Mouse (Mus musculus): ENCODE measurements around the gene Pitpnc1. TPM values are rescaled to one million over a fixed set of nuclear protein-coding genes. Genes with fewer than 3 reads are reported as not detected.

The Pitpnc1 gene
- polyA plus RNA-seq, 1 experiment: 14.0 TPM

- TF ChIP-seq CTCF (IDR thresholded peaks at IDR 0.05; ENCODE audit: control insufficient read depth, insufficient read depth, low read length) (no peak), POLR2A (IDR thresholded peaks at IDR 0.05; ENCODE audit: borderline replicate concordance, control insufficient read depth, low read depth, low read length) (no peak)
- 20% methylated on average over 14 of the region's 14 CpGs for WGBS
- Histone ChIP-seq H3K4me3 (replicated peaks; ENCODE audit: control insufficient read depth, low read depth, low read length) (no peak overlapping the region), H3K27ac (ENCODE audit: control insufficient read depth, insufficient read depth, low read depth, low read length, poor library complexity) (0 out of 2 replicates have a peak overlapping the region, but pooled peaks have one; percentile 26), H3K4me1 (ENCODE audit: control insufficient read depth, insufficient read depth, low read length) (peaks cover 14% of the 10 kb centered on the region)
Observed at GRCm38 (mm10) chr11:107413251-107413655, 57.2 kb downstream of the Pitpnc1 start.

GRCm38 (mm10) chr11:107412128-107412527 lies 58.4 kb downstream of the Pitpnc1 start:
- Histone ChIP-seq H3K27ac (ENCODE audit: control insufficient read depth, insufficient read depth, low read depth, low read length, poor library complexity) (no peak overlapping the region; the same call in 1 of the 2 replicates), H3K4me3 (replicated peaks; ENCODE audit: control insufficient read depth, low read depth, low read length) (no peak overlapping the region), H3K4me1 (ENCODE audit: control insufficient read depth, insufficient read depth, low read length) (peaks cover 14% of the 10 kb centered on the region)
- 34% methylated on average over 4 of the region's 4 CpGs for WGBS
- TF ChIP-seq POLR2A (IDR thresholded peaks at IDR 0.05; ENCODE audit: borderline replicate concordance, control insufficient read depth, low read depth, low read length) (no peak), CTCF (IDR thresholded peaks at IDR 0.05; ENCODE audit: control insufficient read depth, insufficient read depth, low read length) (no peak)

- WGBS: 70% methylated on average over 9 of the region's 9 CpGs
- no peak for TF ChIP-seq CTCF (IDR thresholded peaks at IDR 0.05; ENCODE audit: control insufficient read depth, insufficient read depth, low read length)
- TF ChIP-seq POLR2A (IDR thresholded peaks at IDR 0.05; ENCODE audit: borderline replicate concordance, control insufficient read depth, low read depth, low read length): no peak
- Histone ChIP-seq H3K4me1 (ENCODE audit: control insufficient read depth, insufficient read depth, low read length) (peaks cover 12% of the 10 kb centered on the region), H3K4me3 (replicated peaks; ENCODE audit: control insufficient read depth, low read depth, low read length) (no peak overlapping the region), H3K27ac (ENCODE audit: control insufficient read depth, insufficient read depth, low read depth, low read length, poor library complexity) (no peak overlapping the region; the same call in 1 of the 2 replicates)
Observed at GRCm38 (mm10) chr11:107411576-107411975, 58.9 kb downstream of the Pitpnc1 start.

GRCm38 (mm10) chr11:107410804-107411203 lies 59.7 kb downstream of the Pitpnc1 start:
- TF ChIP-seq POLR2A (IDR thresholded peaks at IDR 0.05; ENCODE audit: borderline replicate concordance, control insufficient read depth, low read depth, low read length): no peak
- TF ChIP-seq CTCF (IDR thresholded peaks at IDR 0.05; ENCODE audit: control insufficient read depth, insufficient read depth, low read length): no peak

GRCm38 (mm10) chr11:107410090-107410732 lies 60.3 kb downstream of the Pitpnc1 start:
- TF ChIP-seq CTCF (IDR thresholded peaks at IDR 0.05; ENCODE audit: control insufficient read depth, insufficient read depth, low read length): no peak
- no peak for TF ChIP-seq POLR2A (IDR thresholded peaks at IDR 0.05; ENCODE audit: borderline replicate concordance, control insufficient read depth, low read depth, low read length)
- Histone ChIP-seq H3K27ac (ENCODE audit: control insufficient read depth, insufficient read depth, low read depth, low read length, poor library complexity) (peak overlapping the region; percentile 27; the same call in 1 of the 2 replicates), H3K4me3 (replicated peaks; ENCODE audit: control insufficient read depth, low read depth, low read length) (no peak overlapping the region), H3K4me1 (ENCODE audit: control insufficient read depth, insufficient read depth, low read length) (peaks cover 10% of the 10 kb centered on the region)
- 53% methylated on average over 5 of the region's 5 CpGs for WGBS

More at GRCm38 (mm10) chr11:107410804-107411203, 59.7 kb downstream of the Pitpnc1 start:
- Histone ChIP-seq H3K27ac (ENCODE audit: control insufficient read depth, insufficient read depth, low read depth, low read length, poor library complexity) (no peak overlapping the region), H3K4me1 (ENCODE audit: control insufficient read depth, insufficient read depth, low read length) (peaks cover 12% of the 10 kb centered on the region), H3K4me3 (replicated peaks; ENCODE audit: control insufficient read depth, low read depth, low read length) (no peak overlapping the region)
- WGBS: 48% methylated on average over 7 of the region's 7 CpGs

GRCm38 (mm10) chr11:107408886-107409285 lies 61.6 kb downstream of the Pitpnc1 start:
- no peak for TF ChIP-seq POLR2A (IDR thresholded peaks at IDR 0.05; ENCODE audit: borderline replicate concordance, control insufficient read depth, low read depth, low read length)
- TF ChIP-seq CTCF (IDR thresholded peaks at IDR 0.05; ENCODE audit: control insufficient read depth, insufficient read depth, low read length): no peak
- WGBS: 81% methylated on average over 7 of the region's 7 CpGs
- no peak overlapping the region for H3K27ac ChIP-seq (ENCODE audit: control insufficient read depth, insufficient read depth, low read depth, low read length, poor library complexity)

GRCm38 (mm10) chr11:107407698-107408097 lies 62.8 kb downstream of the Pitpnc1 start:
- Histone ChIP-seq H3K4me3 (replicated peaks; ENCODE audit: control insufficient read depth, low read depth, low read length) (no peak overlapping the region), H3K4me1 (ENCODE audit: control insufficient read depth, insufficient read depth, low read length) (peaks cover 9% of the 10 kb centered on the region), H3K27ac (ENCODE audit: control insufficient read depth, insufficient read depth, low read depth, low read length, poor library complexity) (peak overlapping the region; percentile 64)
- 15% methylated on average over 9 of the region's 9 CpGs for WGBS
- no peak for TF ChIP-seq CTCF (IDR thresholded peaks at IDR 0.05; ENCODE audit: control insufficient read depth, insufficient read depth, low read length)
- TF ChIP-seq POLR2A (IDR thresholded peaks at IDR 0.05; ENCODE audit: borderline replicate concordance, control insufficient read depth, low read depth, low read length): no peak

More at GRCm38 (mm10) chr11:107408886-107409285, 61.6 kb downstream of the Pitpnc1 start:
- H3K4me3 ChIP-seq (replicated peaks; ENCODE audit: control insufficient read depth, low read depth, low read length): no peak overlapping the region
- peaks cover 10% of the 10 kb centered on the region for H3K4me1 ChIP-seq (ENCODE audit: control insufficient read depth, insufficient read depth, low read length)

GRCm38 (mm10) chr11:107405606-107406333 lies 64.7 kb downstream of the Pitpnc1 start:
- 92% methylated on average over 11 of the region's 11 CpGs for WGBS
- H3K27ac ChIP-seq (ENCODE audit: control insufficient read depth, insufficient read depth, low read depth, low read length, poor library complexity): no peak overlapping the region
- H3K4me3 ChIP-seq (replicated peaks; ENCODE audit: control insufficient read depth, low read depth, low read length): no peak overlapping the region
- H3K4me1 ChIP-seq (ENCODE audit: control insufficient read depth, insufficient read depth, low read length): peaks cover 6% of the 10 kb centered on the region
- TF ChIP-seq POLR2A (IDR thresholded peaks at IDR 0.05; ENCODE audit: borderline replicate concordance, control insufficient read depth, low read depth, low read length) (no peak), CTCF (IDR thresholded peaks at IDR 0.05; ENCODE audit: control insufficient read depth, insufficient read depth, low read length) (no peak)

All from bone marrow, adult 2 months (tissue).